Mouse (Mus musculus) erythroblast, embryonic 14.5 days (primary cell): ENCODE results near the gene Prox1. TPM values are rescaled to one million over a fixed set of nuclear protein-coding genes. Genes with fewer than 3 reads are reported as not detected.

ENCODE experiments used
- H3K27me3 ChIP-seq: 2 replicates; pipeline ENCODE4 v1.6.1; 2012; ENCODE audit warnings: inconsistent platforms; ENCODE audit not compliant: control insufficient read depth
- H3K36me3 ChIP-seq: 2 replicates; pipeline ENCODE4 v1.6.1; 2012; ENCODE audit warnings: mild to moderate bottlenecking, inconsistent platforms; ENCODE audit not compliant: control insufficient read depth
- H3K4me1 ChIP-seq: 2 replicates; pipeline ENCODE4 v1.6.1; 2012; ENCODE audit warnings: inconsistent platforms; ENCODE audit not compliant: control insufficient read depth
- H3K4me3 ChIP-seq: replicated peaks from 2 replicates; pipeline ENCODE3; 2012; ENCODE audit warnings: moderate library complexity, mild to moderate bottlenecking, inconsistent platforms
- H3K9me3 ChIP-seq: 2 replicates; pipeline ENCODE4 v1.6.1; 2012; ENCODE audit warnings: low read length, inconsistent platforms, mixed read lengths; ENCODE audit not compliant: control insufficient read depth
- GATA1 ChIP-seq: IDR thresholded peaks from 2 replicates; pipeline ENCODE4 v1.6.1; 2012; ENCODE audit warnings: low read length, inconsistent platforms, mixed read lengths
- TAL1 ChIP-seq: IDR thresholded peaks from 3 replicates; pipeline ENCODE4 v1.6.1; 2012; ENCODE audit warnings: low read length, inconsistent platforms, mixed read lengths
- polyA plus RNA-seq: library from polyadenylated mRNA; stranded (reverse); fragments of >175 nt; gene quantifications from 2 replicates; pipeline ENCODE4 v1.2.3, GENCODE M21; 2012

Gene Prox1
- polyA plus RNA-seq: 0.01 and 0.03 TPM in 2 replicates

- peak within 1 kb of the TSS; percentile 58 for H3K4me3 ChIP-seq
- H3K27me3 ChIP-seq: peaks cover 80% of the 10 kb centered on the region
- H3K4me1 ChIP-seq: peaks cover 8% of the 10 kb centered on the region
- no peaks in the 10 kb centered on the region for H3K36me3 ChIP-seq
- no peak for TF ChIP-seq TAL1
- TF ChIP-seq GATA1: no peak
- no peaks in the 10 kb centered on the region; the same call in 1 of the 2 replicates for H3K9me3 ChIP-seq
Measured at GRCm38 (mm10) chr1:190169911-190170818, at the start of gene Prox1. Prox1 (minus strand) TSS chr1:190170714.

- TF ChIP-seq TAL1 (no peak), GATA1 (no peak)
- no peaks in the 10 kb centered on the region for H3K27me3 ChIP-seq
- H3K4me1 ChIP-seq: no peaks in the 10 kb centered on the region
- peaks cover 18% of the 10 kb centered on the region for H3K9me3 ChIP-seq
- H3K4me3 ChIP-seq: no peak overlapping the region
- no peaks in the 10 kb centered on the region; the same call in 1 of the 2 replicates for H3K36me3 ChIP-seq
Measured at GRCm38 (mm10) chr1:190216621-190217020, 46.1 kb upstream of the Prox1 start.

GRCm38 (mm10) chr1:190214626-190215025 lies 44.1 kb upstream of the Prox1 start:
- H3K4me3 ChIP-seq: no peak overlapping the region
- H3K9me3 ChIP-seq: peaks cover 13% of the 10 kb centered on the region
- TF ChIP-seq TAL1 (no peak), GATA1 (no peak)
- H3K27me3 ChIP-seq: no peaks in the 10 kb centered on the region
- no peaks in the 10 kb centered on the region; the same call in 1 of the 2 replicates for H3K36me3 ChIP-seq
- H3K4me1 ChIP-seq: no peaks in the 10 kb centered on the region

GRCm38 (mm10) chr1:190213175-190213574 lies 42.7 kb upstream of the Prox1 start:
- no peaks in the 10 kb centered on the region; the same call in 1 of the 2 replicates for H3K36me3 ChIP-seq
- no peak overlapping the region for H3K4me3 ChIP-seq
- TF ChIP-seq GATA1 (no peak), TAL1 (no peak)
- no peaks in the 10 kb centered on the region for H3K27me3 ChIP-seq
- H3K9me3 ChIP-seq: peaks cover 13% of the 10 kb centered on the region
- no peaks in the 10 kb centered on the region for H3K4me1 ChIP-seq

- Histone ChIP-seq H3K9me3 (no peaks in the 10 kb centered on the region), H3K4me1 (no peaks in the 10 kb centered on the region), H3K36me3 (no peaks in the 10 kb centered on the region), H3K27me3 (no peaks in the 10 kb centered on the region), H3K4me3 (no peak overlapping the region)
- no peak for TF ChIP-seq GATA1
- TF ChIP-seq TAL1: no peak
Measured at GRCm38 (mm10) chr1:190207246-190207645, 36.7 kb upstream of the Prox1 start.

- Histone ChIP-seq H3K36me3 (no peaks in the 10 kb centered on the region), H3K9me3 (no peaks in the 10 kb centered on the region), H3K4me1 (no peaks in the 10 kb centered on the region), H3K27me3 (no peaks in the 10 kb centered on the region), H3K4me3 (no peak overlapping the region)
- TF ChIP-seq TAL1 (no peak), GATA1 (no peak)
Measured at GRCm38 (mm10) chr1:190205691-190206090, 35.2 kb upstream of the Prox1 start.

GRCm38 (mm10) chr1:190204378-190205070 lies 34.0 kb upstream of the Prox1 start:
- Histone ChIP-seq H3K4me3 (no peak overlapping the region), H3K27me3 (no peaks in the 10 kb centered on the region), H3K4me1 (no peaks in the 10 kb centered on the region), H3K9me3 (no peaks in the 10 kb centered on the region), H3K36me3 (no peaks in the 10 kb centered on the region)
- no peak for TF ChIP-seq TAL1
- TF ChIP-seq GATA1: no peak

GRCm38 (mm10) chr1:190201696-190202095 lies 31.2 kb upstream of the Prox1 start:
- TF ChIP-seq TAL1 (no peak), GATA1 (no peak)
- Histone ChIP-seq H3K36me3 (no peaks in the 10 kb centered on the region), H3K4me1 (no peaks in the 10 kb centered on the region), H3K27me3 (no peaks in the 10 kb centered on the region), H3K9me3 (no peaks in the 10 kb centered on the region), H3K4me3 (no peak overlapping the region)

GRCm38 (mm10) chr1:190200996-190201395 lies 30.5 kb upstream of the Prox1 start:
- Histone ChIP-seq H3K36me3 (no peaks in the 10 kb centered on the region), H3K4me3 (no peak overlapping the region), H3K9me3 (no peaks in the 10 kb centered on the region), H3K4me1 (no peaks in the 10 kb centered on the region), H3K27me3 (no peaks in the 10 kb centered on the region)
- no peak for TF ChIP-seq GATA1
- no peak for TF ChIP-seq TAL1
